Mouse (Mus musculus): ENCODE results near the gene Esyt3. TPM values are rescaled to one million over a fixed set of nuclear protein-coding genes. Genes with fewer than 3 reads are reported as not detected.

Gene Esyt3
- polyA plus RNA-seq, 1 experiment from 2014 or later, result 0.06 TPM

- ATAC-seq, result no peak
- in situ Hi-C loops (cut with MboI; ENCODE audit: low pct_unique_long_range_greater_than_20kb), result no loop called here
- DNase-seq (ENCODE audit: low read depth, low spot score), result no peak
- ChIA-PET POLR2A (no interaction called here), CTCF (no interaction called here)
- no peaks in the 10 kb centered on the region for H3K27me3 ChIP-seq
- TF ChIP-seq CTCF (IDR thresholded peaks at IDR 0.05), result no peak
Observed at GRCm38 (mm10) chr9:99355971-99356370, 2.4 kb downstream of the Esyt3 start.

GRCm38 (mm10) chr9:99354796-99355195, 3.6 kb downstream of the Esyt3 start:
- peak; percentile 48 for DNase-seq (ENCODE audit: low read depth, low spot score)
- ChIA-PET CTCF (no interaction called here), POLR2A (no interaction called here)
- no peak for TF ChIP-seq CTCF (IDR thresholded peaks at IDR 0.05)
- ATAC-seq, result peak; percentile 51
- in situ Hi-C loops (cut with MboI; ENCODE audit: low pct_unique_long_range_greater_than_20kb), result no loop called here
- no peaks in the 10 kb centered on the region for H3K27me3 ChIP-seq

GRCm38 (mm10) chr9:99353390-99353789, 5.0 kb downstream of the Esyt3 start:
- CTCF ChIA-PET, result no interaction called here
- DNase-seq (ENCODE audit: low read depth, low spot score), result no peak
- no peak for TF ChIP-seq CTCF (IDR thresholded peaks at IDR 0.05)
- POLR2A ChIA-PET, result no interaction called here
- no peaks in the 10 kb centered on the region for H3K27me3 ChIP-seq
- ATAC-seq, result no peak
- in situ Hi-C loops (cut with MboI; ENCODE audit: low pct_unique_long_range_greater_than_20kb), result no loop called here

- H3K27me3 ChIP-seq, result no peaks in the 10 kb centered on the region
- ChIA-PET POLR2A (no interaction called here), CTCF (no interaction called here)
- ATAC-seq (no peak), DNase-seq (ENCODE audit: low read depth, low spot score) (no peak)
- TF ChIP-seq CTCF (IDR thresholded peaks at IDR 0.05), result no peak
- in situ Hi-C loops (cut with MboI; ENCODE audit: low pct_unique_long_range_greater_than_20kb), result no loop called here
Observed at GRCm38 (mm10) chr9:99352964-99353363, 5.4 kb downstream of the Esyt3 start.

- DNase-seq (ENCODE audit: low read depth, low spot score) (no peak), ATAC-seq (no peak)
- TF ChIP-seq CTCF (IDR thresholded peaks at IDR 0.05), result no peak
- in situ Hi-C loops (cut with MboI; ENCODE audit: low pct_unique_long_range_greater_than_20kb), result no loop called here
- no peaks in the 10 kb centered on the region for H3K27me3 ChIP-seq
- POLR2A ChIA-PET, result no interaction called here
- CTCF ChIA-PET, result interaction anchor here (0.6 to 1.0 kb wide), 2 partner anchors 15 to 31 kb away, joined by 3 to 4 read pairs; no protein-coding TSS in a partner anchor
Observed at GRCm38 (mm10) chr9:99345351-99345792, 13.0 kb downstream of the Esyt3 start.

GRCm38 (mm10) chr9:99341600-99341999, 16.8 kb downstream of the Esyt3 start:
- in situ Hi-C loops (cut with MboI; ENCODE audit: low pct_unique_long_range_greater_than_20kb), result no loop called here
- POLR2A ChIA-PET, result no interaction called here
- CTCF ChIA-PET, result interaction anchor here (0.7 to 1.9 kb wide), 2 partner anchors 12 to 711 kb away, joined by 3 to 5 read pairs; no protein-coding TSS in a partner anchor

GRCm38 (mm10) chr9:99340126-99340525, 18.2 kb downstream of the Esyt3 start:
- no peak for DNase-seq (ENCODE audit: low read depth, low spot score)
- in situ Hi-C loops (cut with MboI; ENCODE audit: low pct_unique_long_range_greater_than_20kb), result no loop called here

More at GRCm38 (mm10) chr9:99341600-99341999, 16.8 kb downstream of the Esyt3 start:
- DNase-seq (ENCODE audit: low read depth, low spot score) (no peak), ATAC-seq (no peak)
- TF ChIP-seq CTCF (IDR thresholded peaks at IDR 0.05), result no peak
- no peaks in the 10 kb centered on the region for H3K27me3 ChIP-seq

GRCm38 (mm10) chr9:99339182-99339581, 19.2 kb downstream of the Esyt3 start:
- peaks cover 4% of the 10 kb centered on the region for H3K27me3 ChIP-seq
- in situ Hi-C loops (cut with MboI; ENCODE audit: low pct_unique_long_range_greater_than_20kb), result no loop called here
- ATAC-seq, result no peak
- no peak for TF ChIP-seq CTCF (IDR thresholded peaks at IDR 0.05)
- ChIA-PET CTCF (interaction anchor here (1.2 to 1.7 kb wide), 3 partner anchors 37 to 109 kb away, joined by 3 read pairs; no protein-coding TSS in a partner anchor), POLR2A (no interaction called here)
- no peak for DNase-seq (ENCODE audit: low read depth, low spot score)

More at GRCm38 (mm10) chr9:99340126-99340525, 18.2 kb downstream of the Esyt3 start:
- TF ChIP-seq CTCF (IDR thresholded peaks at IDR 0.05), result no peak
- no peak for ATAC-seq
- peaks cover 4% of the 10 kb centered on the region for H3K27me3 ChIP-seq
- CTCF ChIA-PET, result interaction anchor here (1.4 to 1.9 kb wide), 2 partner anchors 11 to 36 kb away, joined by 3 to 5 read pairs; no protein-coding TSS in a partner anchor
- POLR2A ChIA-PET, result no interaction called here

- H3K27me3 ChIP-seq, result peaks cover 4% of the 10 kb centered on the region
- ChIA-PET CTCF (interaction anchor here (0.6 to 1.7 kb wide), 2 partner anchors 88 to 110 kb away, joined by 3 to 4 read pairs; no protein-coding TSS in a partner anchor), POLR2A (no interaction called here)
- DNase-seq (ENCODE audit: low read depth, low spot score) (no peak), ATAC-seq (no peak)
- in situ Hi-C loops (cut with MboI; ENCODE audit: low pct_unique_long_range_greater_than_20kb), result no loop called here
- TF ChIP-seq CTCF (IDR thresholded peaks at IDR 0.05), result no peak
Observed at GRCm38 (mm10) chr9:99338293-99338692, 20.1 kb downstream of the Esyt3 start.

GRCm38 (mm10) chr9:99336538-99336937, 21.8 kb downstream of the Esyt3 start:
- in situ Hi-C loops (cut with MboI; ENCODE audit: low pct_unique_long_range_greater_than_20kb), result no loop called here
- CTCF ChIA-PET, result no interaction called here
- TF ChIP-seq CTCF (IDR thresholded peaks at IDR 0.05), result no peak
- H3K27me3 ChIP-seq, result peaks cover 4% of the 10 kb centered on the region
- ATAC-seq, result no peak
- POLR2A ChIA-PET, result no interaction called here
- no peak for DNase-seq (ENCODE audit: low read depth, low spot score)

GRCm38 (mm10) chr9:99326881-99327280, 31.5 kb downstream of the Esyt3 start:
- H3K27me3 ChIP-seq, result no peaks in the 10 kb centered on the region
- POLR2A ChIA-PET, result no interaction called here
- TF ChIP-seq CTCF (IDR thresholded peaks at IDR 0.05), result no peak
- CTCF ChIA-PET, result no interaction called here
- in situ Hi-C loops (cut with MboI; ENCODE audit: low pct_unique_long_range_greater_than_20kb), result no loop called here
- ATAC-seq (no peak), DNase-seq (ENCODE audit: low read depth, low spot score) (no peak)

- ChIA-PET CTCF (no interaction called here), POLR2A (no interaction called here)
- H3K27me3 ChIP-seq, result no peaks in the 10 kb centered on the region
- TF ChIP-seq CTCF (IDR thresholded peaks at IDR 0.05), result no peak
- no peak for DNase-seq (ENCODE audit: low read depth, low spot score)
- no peak for ATAC-seq
- in situ Hi-C loops (cut with MboI; ENCODE audit: low pct_unique_long_range_greater_than_20kb), result no loop called here
Observed at GRCm38 (mm10) chr9:99325961-99326360, 32.4 kb downstream of the Esyt3 start.
